Mouse (Mus musculus): ENCODE results near the gene Thbs3.

Thbs3 gene

GRCm38 (mm10) chr3:89259076-89259475 is 44.1 kb downstream of the Thbs3 start, which contains the start of gene Dpm3:
Dpm3 (plus strand) TSS chr3:89259358.
- no peak for DNase-seq

GRCm38 (mm10) chr3:89260211-89260610 is 45.2 kb downstream of the Thbs3 start:
- DNase-seq: no peak

DNA sequence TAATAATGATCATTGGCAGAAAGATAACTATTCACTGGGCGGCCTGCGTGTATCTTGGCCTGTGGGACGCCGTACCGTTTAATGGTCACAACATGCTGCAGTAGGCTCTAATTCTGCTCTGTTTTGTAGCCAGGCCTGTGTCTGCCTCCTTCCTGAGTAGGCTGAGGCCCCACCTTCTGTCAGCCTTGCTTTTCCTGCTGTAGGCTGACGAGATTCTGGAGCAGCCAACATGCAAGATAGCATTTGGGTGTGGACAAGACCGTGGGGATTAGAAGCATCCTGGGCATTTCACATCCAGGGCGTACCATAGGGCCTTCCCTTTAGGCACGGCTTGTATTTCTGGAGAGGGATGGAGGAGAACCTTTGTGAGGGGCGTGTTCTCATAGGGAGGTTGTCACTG is 47.4 kb downstream of the Thbs3 start:
- DNase-seq: peak; percentile 70

DNA sequence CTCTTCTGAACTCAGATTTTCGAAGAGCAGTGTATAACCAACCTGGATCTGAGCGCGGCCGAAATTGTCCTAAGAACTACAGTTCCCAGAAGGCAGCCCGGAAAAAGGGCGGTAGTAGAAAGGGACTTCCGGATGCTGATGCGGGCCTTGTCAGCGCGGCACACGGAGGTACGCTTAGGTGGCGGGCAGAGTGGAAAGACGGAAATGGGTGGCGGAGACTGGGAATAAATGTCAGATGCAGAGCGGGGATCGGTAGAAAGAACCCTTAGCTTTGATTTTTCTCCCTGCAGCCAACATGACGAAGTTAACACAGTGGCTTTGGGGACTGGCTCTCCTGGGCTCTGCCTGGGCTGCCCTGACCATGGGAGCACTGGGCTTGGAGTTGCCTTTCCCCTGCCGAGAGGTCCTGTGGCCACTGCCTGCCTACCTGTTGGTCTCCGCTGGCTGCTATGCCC is 51.5 kb downstream of the Thbs3 start:
- DNase-seq: peak; percentile 90

DNA sequence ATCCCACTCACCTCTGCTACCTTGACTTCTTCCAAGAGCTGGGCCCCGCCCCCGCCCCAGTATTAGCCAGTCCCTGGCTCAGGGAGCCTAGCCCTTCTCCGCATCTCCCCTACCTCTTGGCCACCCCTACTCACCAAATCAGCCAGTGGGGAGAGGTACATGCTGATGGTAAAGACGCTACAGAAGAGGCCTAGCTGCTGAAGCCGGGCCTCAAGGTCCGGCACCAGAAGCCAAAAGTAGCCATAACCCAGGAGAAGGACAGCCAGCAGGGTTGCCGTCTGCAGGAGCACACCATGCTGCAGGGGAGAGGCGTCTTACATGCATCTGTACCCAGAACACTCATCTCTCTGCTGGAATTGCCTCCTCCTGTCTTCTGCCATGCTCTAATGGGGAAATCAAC is 53.9 kb downstream of the Thbs3 start:
- DNase-seq: no peak

DNA sequence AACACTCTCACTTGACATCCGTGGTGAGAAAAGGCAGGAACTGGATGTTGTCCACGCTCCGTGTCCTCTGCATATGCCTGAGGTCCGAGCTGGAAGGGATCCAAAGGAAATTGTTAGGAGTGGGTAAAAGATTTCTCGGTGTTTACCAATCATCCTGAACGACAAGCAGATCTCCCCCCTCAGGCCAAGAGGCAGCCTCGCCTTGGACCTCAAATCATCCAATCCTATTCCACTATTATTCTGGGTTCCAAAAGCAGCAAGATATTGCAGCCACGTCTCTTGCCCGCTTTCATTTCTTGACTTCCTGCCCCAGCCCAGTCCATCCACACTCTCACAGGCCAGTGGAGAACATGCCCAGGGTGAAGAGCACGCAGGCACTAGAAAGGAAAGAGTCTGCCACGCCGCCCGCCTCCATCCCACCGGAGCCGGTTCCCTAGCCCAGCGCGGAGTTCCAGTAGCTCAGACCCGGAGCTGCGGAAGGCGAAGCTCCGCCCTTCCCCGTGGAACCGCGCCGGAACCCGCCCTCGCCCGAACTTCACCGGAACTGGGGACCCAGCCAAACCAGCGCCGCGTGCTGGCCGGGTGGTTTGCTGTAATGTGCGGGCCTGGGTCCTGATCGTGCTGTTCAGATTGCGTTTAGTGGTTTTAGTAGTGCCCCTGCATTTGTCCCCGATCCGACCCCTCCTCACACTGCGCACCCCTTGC is 55.2 kb downstream of the Thbs3 start, which contains the start of gene Slc50a1:
Slc50a1 (minus strand) TSS at position 520 of the 705 bp plus-strand sequence.
- DNase-seq: peak; percentile 90

DNA sequence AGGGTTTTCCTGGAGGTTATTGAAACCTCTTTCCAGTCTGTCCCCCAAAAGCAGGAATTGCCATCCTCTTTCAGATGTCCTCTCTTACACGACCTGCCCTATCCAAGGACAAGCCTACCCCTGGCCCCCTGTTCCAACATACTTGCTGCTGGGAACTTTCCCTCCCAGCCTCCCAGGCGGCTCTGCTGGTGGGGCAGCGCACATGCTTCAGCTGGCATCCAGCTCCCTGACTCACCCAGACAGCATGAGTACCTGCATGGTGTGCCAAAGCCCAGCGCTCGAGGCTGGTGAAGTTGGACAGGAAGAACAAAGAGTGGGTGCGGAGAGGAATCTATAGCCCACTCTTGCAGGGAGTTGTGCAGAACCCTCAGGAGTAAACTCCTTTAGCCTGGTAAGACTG is 55.9 kb downstream of the Thbs3 start:
- peak; percentile 63 for DNase-seq

GRCm38 (mm10) chr3:89271760-89272159 is 56.8 kb downstream of the Thbs3 start:
- DNase-seq: no peak

DNA sequence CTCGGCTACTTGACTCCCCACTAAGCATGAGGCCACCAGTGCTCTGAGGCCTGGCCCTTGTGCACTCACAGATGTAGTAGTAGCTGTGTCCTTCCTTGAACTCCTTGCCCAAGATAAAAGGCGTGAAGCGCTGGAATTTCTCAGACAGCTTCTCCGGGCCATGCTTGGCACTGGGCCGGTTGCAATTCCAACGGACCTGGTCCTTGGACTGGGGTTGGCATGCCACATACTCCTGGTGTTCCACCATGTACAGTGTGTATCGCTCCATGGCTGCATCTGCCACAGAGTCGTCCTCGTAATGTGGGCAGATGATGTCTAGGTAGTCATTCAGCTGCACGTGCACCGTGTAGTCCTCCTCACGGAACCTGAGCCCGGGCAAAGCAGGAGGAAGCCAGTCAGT is 61.1 kb downstream of the Thbs3 start:
- DNase-seq: no peak

Data from lung, postnatal 36 days (tissue).